Mouse (Mus musculus): Measurements from ENCODE around the gene Rmnd5a. TPM values are rescaled to one million over a fixed set of nuclear protein-coding genes. Genes with fewer than 3 reads are reported as not detected.
A peak's percentile ranks its signal among the peaks of the same experiment; 100 is the strongest.

Rmnd5a gene
- polyA plus RNA-seq, 1 experiment from 2014 or later = 9.4 TPM

DNA sequence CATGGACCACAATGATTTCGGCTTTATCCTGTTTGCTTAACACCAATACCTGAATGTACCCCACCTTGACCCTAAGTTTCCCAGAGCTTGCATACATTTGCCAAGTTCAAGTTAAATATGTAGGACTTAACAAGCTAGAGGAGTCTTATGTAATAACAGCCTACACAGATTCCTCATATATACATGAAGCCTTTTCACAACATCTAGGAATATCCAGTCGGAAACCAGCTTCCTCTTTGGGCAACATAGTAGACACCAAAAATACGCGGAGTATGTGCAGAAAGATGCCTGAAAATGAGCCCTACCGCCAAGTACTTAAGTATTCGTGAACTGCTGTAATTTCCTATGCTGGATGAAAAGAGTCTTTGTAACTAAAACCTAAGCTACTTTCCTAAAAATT lies 14.8 kb downstream of the Rmnd5a start:
- H3K4me1 ChIP-seq (replicated peaks; ENCODE audit: control insufficient read depth, insufficient read depth, low read length) = no peaks in the 10 kb centered on the region
- H3K4me3 ChIP-seq (replicated peaks; ENCODE audit: low read length) = no peak overlapping the region
- H3K27ac ChIP-seq (ENCODE audit: low read length) = no peak overlapping the region
- H3K4me2 ChIP-seq (ENCODE audit: low read length) = no peak overlapping the region
- ATAC-seq = no peak
- no peaks in the 10 kb centered on the region for H3K27me3 ChIP-seq (replicated peaks; ENCODE audit: control insufficient read depth, insufficient read depth, low read length)
- H3K9ac ChIP-seq (replicated peaks; ENCODE audit: low read depth, low read length) = no peak overlapping the region
- no peaks in the 10 kb centered on the region; the same call in 1 of the 2 replicates for H3K36me3 ChIP-seq (ENCODE audit: control insufficient read depth, insufficient read depth)
- WGBS = 89% methylated on average over 6 of the region's 6 CpGs
- H3K9me3 ChIP-seq (ENCODE audit: control insufficient read depth, low read length) = no peaks in the 10 kb centered on the region

DNA sequence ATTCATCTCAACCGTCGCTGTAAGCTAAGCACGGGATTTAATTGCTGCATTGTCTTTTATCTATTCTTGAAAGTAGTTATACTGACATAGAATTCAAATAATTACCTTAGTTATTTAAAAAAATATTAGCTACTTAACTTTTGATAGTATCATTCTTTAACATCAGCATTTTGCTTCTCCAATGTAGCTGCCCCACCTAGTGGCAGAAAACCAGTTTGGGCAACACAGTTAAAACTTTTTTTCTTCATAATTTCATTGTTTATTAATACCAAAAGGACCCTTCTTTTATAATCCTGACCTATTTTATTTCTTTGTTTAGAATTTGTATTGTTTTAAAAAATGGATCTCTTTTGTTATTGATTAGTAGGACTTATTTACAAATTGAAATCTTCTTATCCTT lies 17.3 kb downstream of the Rmnd5a start:
- no peak overlapping the region for H3K27ac ChIP-seq (ENCODE audit: low read length)
- WGBS = 80% methylated on average over 3 of the region's 3 CpGs
- H3K36me3 ChIP-seq (ENCODE audit: control insufficient read depth, insufficient read depth) = no peaks in the 10 kb centered on the region; the same call in 1 of the 2 replicates
- ATAC-seq = no peak
- H3K27me3 ChIP-seq (replicated peaks; ENCODE audit: control insufficient read depth, insufficient read depth, low read length) = no peaks in the 10 kb centered on the region
- no peak overlapping the region for H3K4me3 ChIP-seq (replicated peaks; ENCODE audit: low read length)
- H3K4me1 ChIP-seq (replicated peaks; ENCODE audit: control insufficient read depth, insufficient read depth, low read length) = no peaks in the 10 kb centered on the region
- no peak overlapping the region for H3K9ac ChIP-seq (replicated peaks; ENCODE audit: low read depth, low read length)
- H3K9me3 ChIP-seq (ENCODE audit: control insufficient read depth, low read length) = no peaks in the 10 kb centered on the region
- no peak overlapping the region for H3K4me2 ChIP-seq (ENCODE audit: low read length)

DNA sequence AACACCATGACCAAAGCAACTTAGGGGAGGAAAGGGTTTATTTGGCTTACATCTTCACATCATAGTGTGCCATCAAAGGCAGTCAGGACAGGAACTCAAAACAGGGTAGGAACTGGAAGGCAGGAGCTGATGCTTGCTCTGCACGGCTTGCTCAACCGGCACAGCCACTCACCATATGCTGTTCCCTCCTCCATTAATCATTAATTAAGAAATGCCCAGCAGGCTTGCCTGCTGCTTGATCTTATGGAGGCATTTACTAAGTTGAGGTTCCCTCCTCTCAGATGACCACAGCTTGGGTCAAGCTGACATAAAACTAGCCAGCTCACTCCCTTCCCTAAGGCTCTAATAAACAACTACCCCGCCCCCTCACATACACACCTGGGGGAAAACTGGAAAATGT lies 18.3 kb downstream of the Rmnd5a start:
- Histone ChIP-seq H3K27ac (ENCODE audit: low read length) (no peak overlapping the region), H3K4me3 (replicated peaks; ENCODE audit: low read length) (no peak overlapping the region), H3K9me3 (ENCODE audit: control insufficient read depth, low read length) (no peaks in the 10 kb centered on the region), H3K4me1 (replicated peaks; ENCODE audit: control insufficient read depth, insufficient read depth, low read length) (no peaks in the 10 kb centered on the region), H3K36me3 (ENCODE audit: control insufficient read depth, insufficient read depth) (no peaks in the 10 kb centered on the region; the same call in 1 of the 2 replicates), H3K27me3 (replicated peaks; ENCODE audit: control insufficient read depth, insufficient read depth, low read length) (no peaks in the 10 kb centered on the region), H3K9ac (replicated peaks; ENCODE audit: low read depth, low read length) (no peak overlapping the region), H3K4me2 (ENCODE audit: low read length) (no peak overlapping the region)
- no peak for ATAC-seq
- WGBS = 72% methylated on average over 3 of the region's 3 CpGs

DNA sequence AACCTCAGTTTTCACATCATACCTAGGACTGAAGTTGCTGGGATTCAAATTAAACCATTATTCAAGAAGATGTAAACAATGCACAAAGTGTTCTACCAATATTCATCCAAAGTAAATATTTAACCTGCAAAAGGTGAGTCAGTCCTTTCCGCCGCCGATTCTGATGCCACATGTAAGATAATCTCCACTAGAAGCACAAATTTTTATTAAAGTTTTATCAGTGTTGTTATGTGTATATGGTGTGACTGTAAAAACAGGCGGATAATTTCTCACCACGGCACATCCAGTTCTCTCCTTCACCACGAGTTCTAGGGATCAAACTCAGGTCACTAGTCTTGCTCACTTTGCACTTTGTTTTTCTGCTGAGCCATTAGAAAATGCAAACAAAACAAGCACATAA lies 19.6 kb downstream of the Rmnd5a start:
- no peak for ATAC-seq
- H3K4me2 ChIP-seq (ENCODE audit: low read length) = no peak overlapping the region

DNA sequence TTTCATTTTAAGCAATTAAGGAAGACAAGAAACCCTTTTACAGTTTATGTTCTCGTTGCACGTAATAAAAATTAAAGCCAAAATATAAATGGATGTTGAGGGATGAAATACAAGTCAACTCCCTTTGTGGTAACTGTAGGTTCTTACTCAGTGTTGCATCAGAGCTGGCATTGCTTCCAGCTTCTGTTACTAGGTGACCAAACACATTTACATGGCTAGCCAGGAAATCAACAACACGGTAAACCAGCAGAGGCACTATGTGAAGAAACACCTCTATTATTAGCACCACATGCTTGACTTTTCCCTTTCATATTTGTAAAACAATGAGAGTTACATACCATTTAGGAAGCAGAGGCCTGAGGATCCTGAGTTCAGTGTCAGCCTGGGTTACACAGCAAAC lies 21.6 kb downstream of the Rmnd5a start:
- Histone ChIP-seq H3K27me3 (replicated peaks; ENCODE audit: control insufficient read depth, insufficient read depth, low read length) (no peaks in the 10 kb centered on the region), H3K9ac (replicated peaks; ENCODE audit: low read depth, low read length) (no peak overlapping the region), H3K4me2 (ENCODE audit: low read length) (no peak overlapping the region), H3K36me3 (ENCODE audit: control insufficient read depth, insufficient read depth) (no peaks in the 10 kb centered on the region; the same call in 1 of the 2 replicates), H3K9me3 (ENCODE audit: control insufficient read depth, low read length) (no peaks in the 10 kb centered on the region), H3K4me3 (replicated peaks; ENCODE audit: low read length) (no peak overlapping the region), H3K27ac (ENCODE audit: low read length) (no peak overlapping the region), H3K4me1 (replicated peaks; ENCODE audit: control insufficient read depth, insufficient read depth, low read length) (peaks cover 3% of the 10 kb centered on the region; the same call in 1 of the 2 replicates)
- WGBS = 90% methylated on average over 3 of the region's 3 CpGs
- no peak for ATAC-seq

More for the DNA sequence above, 19.6 kb downstream of the Rmnd5a start:
- 95% methylated on average over 6 of the region's 6 CpGs for WGBS
- no peak overlapping the region for H3K9ac ChIP-seq (replicated peaks; ENCODE audit: low read depth, low read length)
- no peaks in the 10 kb centered on the region for H3K4me1 ChIP-seq (replicated peaks; ENCODE audit: control insufficient read depth, insufficient read depth, low read length)
- no peak overlapping the region for H3K27ac ChIP-seq (ENCODE audit: low read length)
- no peak overlapping the region for H3K4me3 ChIP-seq (replicated peaks; ENCODE audit: low read length)
- no peaks in the 10 kb centered on the region; the same call in 1 of the 2 replicates for H3K36me3 ChIP-seq (ENCODE audit: control insufficient read depth, insufficient read depth)
- H3K27me3 ChIP-seq (replicated peaks; ENCODE audit: control insufficient read depth, insufficient read depth, low read length) = no peaks in the 10 kb centered on the region
- H3K9me3 ChIP-seq (ENCODE audit: control insufficient read depth, low read length) = no peaks in the 10 kb centered on the region

DNA sequence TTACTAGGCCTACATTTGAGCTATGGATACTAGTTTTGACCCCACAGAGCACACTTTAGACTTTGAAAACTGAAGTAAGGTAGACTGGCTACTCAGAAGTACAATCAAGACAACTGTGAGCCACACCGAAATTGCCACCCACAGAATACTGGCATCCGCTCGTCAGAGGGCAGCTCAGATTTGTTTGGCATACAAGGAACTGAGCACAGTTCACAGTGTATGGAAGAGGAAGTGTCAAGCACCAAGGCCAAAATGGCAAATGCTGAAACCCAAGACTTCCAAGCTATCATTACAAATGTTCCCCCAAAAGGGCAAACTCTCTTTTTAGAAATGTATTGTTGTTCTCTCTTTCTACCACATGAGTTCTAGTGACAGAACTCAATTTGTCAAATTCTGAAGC lies 25.0 kb downstream of the Rmnd5a start:
- peaks cover 7% of the 10 kb centered on the region for H3K36me3 ChIP-seq (ENCODE audit: control insufficient read depth, insufficient read depth)
- H3K9me3 ChIP-seq (ENCODE audit: control insufficient read depth, low read length) = no peaks in the 10 kb centered on the region
- H3K4me2 ChIP-seq (ENCODE audit: low read length) = no peak overlapping the region
- ATAC-seq = no peak
- H3K4me3 ChIP-seq (replicated peaks; ENCODE audit: low read length) = no peak overlapping the region
- no peaks in the 10 kb centered on the region for H3K27me3 ChIP-seq (replicated peaks; ENCODE audit: control insufficient read depth, insufficient read depth, low read length)
- 81% methylated on average over 3 of the region's 3 CpGs for WGBS
- H3K9ac ChIP-seq (replicated peaks; ENCODE audit: low read depth, low read length) = no peak overlapping the region
- peaks cover 3% of the 10 kb centered on the region; the same call in 1 of the 2 replicates for H3K4me1 ChIP-seq (replicated peaks; ENCODE audit: control insufficient read depth, insufficient read depth, low read length)
- H3K27ac ChIP-seq (ENCODE audit: low read length) = no peak overlapping the region

DNA sequence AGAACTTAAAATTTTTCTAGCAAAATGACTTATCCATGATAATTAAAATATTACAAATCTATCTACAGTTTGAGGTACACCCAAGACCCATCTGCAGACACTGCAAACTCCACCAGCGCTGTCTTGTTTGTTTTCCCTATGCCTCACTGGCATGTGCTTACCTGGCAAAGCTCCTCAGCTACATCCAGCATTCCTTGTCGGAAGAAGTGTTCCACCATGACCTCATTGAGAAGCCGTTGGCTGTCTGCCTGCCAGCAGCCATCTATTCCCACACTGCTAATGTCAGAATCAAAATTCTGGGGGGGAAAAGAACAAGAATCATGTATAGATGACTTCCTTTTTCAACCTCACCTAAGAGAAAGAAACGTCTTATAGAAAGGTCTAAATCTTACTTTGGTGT lies 25.8 kb downstream of the Rmnd5a start:
- no peak overlapping the region for H3K9ac ChIP-seq (replicated peaks; ENCODE audit: low read depth, low read length)
- no peak overlapping the region for H3K27ac ChIP-seq (ENCODE audit: low read length)
- 68% methylated on average over 4 of the region's 4 CpGs for WGBS
- H3K4me1 ChIP-seq (replicated peaks; ENCODE audit: control insufficient read depth, insufficient read depth, low read length) = peaks cover 3% of the 10 kb centered on the region; the same call in 1 of the 2 replicates
- H3K36me3 ChIP-seq (ENCODE audit: control insufficient read depth, insufficient read depth) = peaks cover 7% of the 10 kb centered on the region
- H3K9me3 ChIP-seq (ENCODE audit: control insufficient read depth, low read length) = no peaks in the 10 kb centered on the region
- H3K4me2 ChIP-seq (ENCODE audit: low read length) = no peak overlapping the region
- no peaks in the 10 kb centered on the region for H3K27me3 ChIP-seq (replicated peaks; ENCODE audit: control insufficient read depth, insufficient read depth, low read length)
- no peak for ATAC-seq
- H3K4me3 ChIP-seq (replicated peaks; ENCODE audit: low read length) = no peak overlapping the region

DNA sequence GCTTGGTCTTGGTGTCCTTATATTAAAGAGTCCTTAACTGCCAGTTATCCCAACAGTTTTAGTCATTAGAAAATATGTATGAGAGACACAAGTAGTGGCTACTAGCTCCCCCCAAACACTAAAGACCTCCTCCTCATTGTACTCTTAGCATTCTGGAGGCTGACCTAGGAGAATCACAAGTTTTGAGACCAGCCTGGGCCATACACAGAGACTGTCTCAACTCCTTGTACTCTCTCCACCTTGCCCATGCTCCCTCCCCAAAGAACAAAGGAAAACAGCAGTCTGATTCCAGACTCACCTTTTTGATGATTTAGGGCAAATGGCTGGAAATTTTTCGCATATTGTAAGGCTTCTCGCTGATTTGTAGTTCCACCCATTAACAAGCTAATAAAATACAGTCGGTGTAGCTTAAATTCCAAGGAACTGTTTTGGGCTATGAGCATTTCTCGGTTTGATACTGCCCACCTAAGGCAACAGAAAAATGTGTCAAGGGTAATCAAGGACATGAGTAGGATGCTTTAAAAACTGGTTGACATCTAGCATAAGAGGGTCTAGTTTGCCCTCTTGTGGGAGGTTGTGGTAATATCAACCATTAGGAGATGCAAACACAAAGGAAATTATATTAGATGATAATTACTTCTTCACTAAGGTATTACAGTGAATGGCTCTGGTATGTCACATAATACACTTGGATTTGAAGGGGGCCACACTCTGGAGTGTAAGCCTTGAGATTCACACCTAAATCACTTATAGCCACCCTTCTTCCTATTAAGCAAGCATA lies 41.4 kb downstream of the Rmnd5a start:
- H3K36me3 ChIP-seq (ENCODE audit: control insufficient read depth, insufficient read depth) = no peaks in the 10 kb centered on the region; the same call in 1 of the 2 replicates
- H3K9ac ChIP-seq (replicated peaks; ENCODE audit: low read depth, low read length) = no peak overlapping the region
- H3K27ac ChIP-seq (ENCODE audit: low read length) = no peak overlapping the region
- ATAC-seq = peak; percentile 57
- no peaks in the 10 kb centered on the region for H3K9me3 ChIP-seq (ENCODE audit: control insufficient read depth, low read length)
- H3K4me1 ChIP-seq (replicated peaks; ENCODE audit: control insufficient read depth, insufficient read depth, low read length) = no peaks in the 10 kb centered on the region
- WGBS = 82% methylated on average over 4 of the region's 4 CpGs
- no peaks in the 10 kb centered on the region for H3K27me3 ChIP-seq (replicated peaks; ENCODE audit: control insufficient read depth, insufficient read depth, low read length)
- H3K4me2 ChIP-seq (ENCODE audit: low read length) = no peak overlapping the region
- H3K4me3 ChIP-seq (replicated peaks; ENCODE audit: low read length) = no peak overlapping the region

DNA sequence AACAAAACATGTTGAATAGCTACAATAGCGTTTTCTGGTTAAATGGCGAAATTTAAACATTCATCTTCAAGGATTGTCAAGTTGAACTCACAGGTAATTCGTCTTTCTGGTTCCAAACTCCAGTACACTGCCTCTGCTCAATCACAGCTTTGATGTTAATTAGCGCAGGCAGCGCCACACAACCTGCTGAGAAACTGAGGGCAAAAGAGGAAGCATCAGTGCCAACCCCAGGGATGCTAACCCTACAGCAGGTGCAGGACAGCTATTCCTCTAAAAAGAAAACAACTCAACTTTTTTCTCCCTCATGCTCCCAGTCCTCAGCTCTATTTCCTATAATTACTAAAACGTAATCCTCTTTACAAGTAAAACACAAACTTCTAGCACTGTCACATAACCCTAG lies 43.7 kb downstream of the Rmnd5a start:
- Histone ChIP-seq H3K27ac (ENCODE audit: low read length) (no peak overlapping the region), H3K4me2 (ENCODE audit: low read length) (no peak overlapping the region), H3K4me3 (replicated peaks; ENCODE audit: low read length) (no peak overlapping the region), H3K9ac (replicated peaks; ENCODE audit: low read depth, low read length) (no peak overlapping the region), H3K36me3 (ENCODE audit: control insufficient read depth, insufficient read depth) (peaks cover 2% of the 10 kb centered on the region; the same call in 1 of the 2 replicates), H3K27me3 (replicated peaks; ENCODE audit: control insufficient read depth, insufficient read depth, low read length) (no peaks in the 10 kb centered on the region), H3K9me3 (ENCODE audit: control insufficient read depth, low read length) (no peaks in the 10 kb centered on the region), H3K4me1 (replicated peaks; ENCODE audit: control insufficient read depth, insufficient read depth, low read length) (no peaks in the 10 kb centered on the region)
- no peak for ATAC-seq
- 87% methylated on average over 6 of the region's 6 CpGs for WGBS

All from forebrain, embryonic 16.5 days (tissue).